Mouse (Mus musculus): ENCODE data around the gene Kcnj1. TPM values are rescaled to one million over a fixed set of nuclear protein-coding genes. Genes with fewer than 3 reads are reported as not detected.

The Kcnj1 gene
- polyA plus RNA-seq, 1 experiment from 2014 or later = not detected

DNA sequence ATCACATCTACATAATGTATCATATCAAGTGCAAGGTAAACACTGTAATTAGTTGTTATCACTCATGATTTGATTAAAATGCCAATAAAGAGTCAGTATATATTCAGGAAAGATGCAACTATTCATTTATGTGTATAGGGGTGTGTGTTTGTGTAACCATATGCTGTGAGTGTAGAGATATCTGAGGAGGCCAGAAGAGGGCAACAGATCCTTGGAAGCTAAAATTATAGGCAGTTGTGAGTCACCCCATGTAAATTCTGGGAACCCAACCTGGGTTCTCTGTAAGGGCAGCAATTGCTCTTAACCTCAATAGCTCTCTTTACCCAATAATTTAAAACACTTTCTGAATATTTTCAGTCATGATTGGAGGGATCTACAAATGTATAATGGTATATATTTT lies 48.4 kb downstream of the Kcnj1 start:
- no peak for ATAC-seq (ENCODE audit: insufficient read depth, low FRiP score)
- Histone ChIP-seq H3K4me1 (ENCODE audit: control insufficient read depth, insufficient read depth, low read length) (no peaks in the 10 kb centered on the region), H3K36me3 (ENCODE audit: control insufficient read depth, insufficient read depth, low read length) (no peaks in the 10 kb centered on the region), H3K4me2 (ENCODE audit: low read depth, low read length) (no peak overlapping the region), H3K9ac (ENCODE audit: low read length) (no peak overlapping the region), H3K27me3 (ENCODE audit: control insufficient read depth, insufficient read depth, low read length) (no peaks in the 10 kb centered on the region), H3K9me3 (replicated peaks; ENCODE audit: control insufficient read depth, low read length) (no peaks in the 10 kb centered on the region), H3K4me3 (replicated peaks; ENCODE audit: low read length) (no peak overlapping the region), H3K27ac (ENCODE audit: low read length) (no peak overlapping the region)

DNA sequence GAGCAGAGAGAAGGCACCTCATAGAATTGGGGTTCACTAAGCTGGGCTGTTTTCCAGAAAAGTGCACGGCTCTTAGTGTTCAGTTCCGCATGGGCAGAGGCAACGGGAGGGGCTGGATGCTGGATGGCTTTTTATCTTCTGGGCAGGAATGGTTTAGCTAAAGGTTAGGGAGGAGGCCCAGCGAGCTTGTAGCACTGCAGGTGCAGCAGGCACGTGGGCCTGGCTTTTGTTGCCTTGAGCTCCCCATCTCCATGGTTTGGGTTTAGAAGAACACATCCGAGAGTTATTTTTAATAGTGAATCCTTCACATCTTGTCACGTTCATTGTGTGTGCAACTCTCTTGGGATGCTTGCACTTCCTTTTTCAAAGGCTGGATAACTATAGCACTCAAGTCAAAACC lies 53.0 kb downstream of the Kcnj1 start:
- no peak overlapping the region for H3K27ac ChIP-seq (ENCODE audit: low read length)
- H3K4me3 ChIP-seq (replicated peaks; ENCODE audit: low read length) = no peak overlapping the region
- no peaks in the 10 kb centered on the region for H3K27me3 ChIP-seq (ENCODE audit: control insufficient read depth, insufficient read depth, low read length)
- ATAC-seq (ENCODE audit: insufficient read depth, low FRiP score) = no peak
- H3K4me2 ChIP-seq (ENCODE audit: low read depth, low read length) = no peak overlapping the region
- H3K9ac ChIP-seq (ENCODE audit: low read length) = no peak overlapping the region
- WGBS = 74% methylated on average over 7 of the region's 7 CpGs
- no peaks in the 10 kb centered on the region for H3K36me3 ChIP-seq (ENCODE audit: control insufficient read depth, insufficient read depth, low read length)
- no peaks in the 10 kb centered on the region for H3K9me3 ChIP-seq (replicated peaks; ENCODE audit: control insufficient read depth, low read length)
- H3K4me1 ChIP-seq (ENCODE audit: control insufficient read depth, insufficient read depth, low read length) = no peaks in the 10 kb centered on the region

DNA sequence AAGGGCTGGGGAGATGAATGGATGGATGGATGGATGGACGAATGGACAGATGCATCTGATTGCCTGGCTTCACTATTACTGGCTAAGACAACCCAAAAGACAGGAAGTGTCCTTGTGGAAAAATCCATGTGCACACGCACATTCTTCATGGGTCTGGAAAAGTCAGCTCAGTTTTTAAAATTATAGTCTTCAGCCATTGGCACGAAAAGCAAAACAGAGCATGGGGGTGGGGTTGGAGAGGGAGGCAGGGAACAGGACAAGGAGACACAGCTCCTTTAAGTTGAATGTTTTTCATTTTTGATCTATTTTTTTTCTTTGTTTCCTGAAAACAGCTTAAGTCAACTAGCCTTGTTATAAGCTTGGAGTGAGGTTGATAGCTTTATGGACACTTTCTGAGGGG lies 58.8 kb downstream of the Kcnj1 start:
- Histone ChIP-seq H3K4me1 (ENCODE audit: control insufficient read depth, insufficient read depth, low read length) (no peaks in the 10 kb centered on the region), H3K36me3 (ENCODE audit: control insufficient read depth, insufficient read depth, low read length) (no peaks in the 10 kb centered on the region), H3K27ac (ENCODE audit: low read length) (no peak overlapping the region), H3K9ac (ENCODE audit: low read length) (no peak overlapping the region), H3K9me3 (replicated peaks; ENCODE audit: control insufficient read depth, low read length) (no peaks in the 10 kb centered on the region), H3K27me3 (ENCODE audit: control insufficient read depth, insufficient read depth, low read length) (no peaks in the 10 kb centered on the region), H3K4me3 (replicated peaks; ENCODE audit: low read length) (no peak overlapping the region), H3K4me2 (ENCODE audit: low read depth, low read length) (no peak overlapping the region)
- WGBS = 74% methylated on average over 3 of the region's 3 CpGs
- no peak for ATAC-seq (ENCODE audit: insufficient read depth, low FRiP score)

GRCm38 (mm10) chr9:32434241-32435213 lies 62.2 kb downstream of the Kcnj1 start:
- ATAC-seq (ENCODE audit: insufficient read depth, low FRiP score) = no peak
- no peaks in the 10 kb centered on the region for H3K9me3 ChIP-seq (replicated peaks; ENCODE audit: control insufficient read depth, low read length)
- no peak overlapping the region for H3K27ac ChIP-seq (ENCODE audit: low read length)
- H3K4me2 ChIP-seq (ENCODE audit: low read depth, low read length) = no peak overlapping the region
- H3K36me3 ChIP-seq (ENCODE audit: control insufficient read depth, insufficient read depth, low read length) = no peaks in the 10 kb centered on the region
- WGBS = 77% methylated on average over 19 of the region's 19 CpGs
- no peak overlapping the region for H3K4me3 ChIP-seq (replicated peaks; ENCODE audit: low read length)
- H3K4me1 ChIP-seq (ENCODE audit: control insufficient read depth, insufficient read depth, low read length) = no peaks in the 10 kb centered on the region; the same call in 1 of the 2 replicates
- H3K9ac ChIP-seq (ENCODE audit: low read length) = no peak overlapping the region
- no peaks in the 10 kb centered on the region for H3K27me3 ChIP-seq (ENCODE audit: control insufficient read depth, insufficient read depth, low read length)

DNA sequence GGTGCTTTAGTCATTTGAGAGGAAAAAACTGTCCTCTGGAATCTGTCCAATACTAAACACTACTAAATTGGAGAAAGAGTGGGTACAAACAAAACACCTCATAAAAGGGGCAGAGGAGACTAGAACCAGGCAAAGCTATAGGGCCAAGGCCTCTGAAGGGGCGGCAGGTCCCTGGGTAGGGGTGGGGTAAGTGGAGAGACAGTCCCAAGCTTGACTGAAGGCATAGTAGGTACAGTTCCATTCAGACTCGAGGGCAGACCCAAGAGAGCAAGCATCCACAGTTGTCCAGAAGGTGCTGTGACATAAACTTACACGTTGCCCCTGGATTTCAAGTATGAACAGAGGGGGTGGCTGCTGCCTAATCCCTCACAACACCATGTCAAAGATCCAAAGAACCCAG lies 70.8 kb downstream of the Kcnj1 start:
- Histone ChIP-seq H3K4me3 (replicated peaks; ENCODE audit: low read length) (no peak overlapping the region), H3K9ac (ENCODE audit: low read length) (no peak overlapping the region), H3K36me3 (ENCODE audit: control insufficient read depth, insufficient read depth, low read length) (no peaks in the 10 kb centered on the region), H3K4me2 (ENCODE audit: low read depth, low read length) (no peak overlapping the region), H3K9me3 (replicated peaks; ENCODE audit: control insufficient read depth, low read length) (no peaks in the 10 kb centered on the region), H3K27me3 (ENCODE audit: control insufficient read depth, insufficient read depth, low read length) (no peaks in the 10 kb centered on the region), H3K4me1 (ENCODE audit: control insufficient read depth, insufficient read depth, low read length) (no peaks in the 10 kb centered on the region), H3K27ac (ENCODE audit: low read length) (no peak overlapping the region)
- WGBS = 69% methylated on average over 3 of the region's 3 CpGs
- ATAC-seq (ENCODE audit: insufficient read depth, low FRiP score) = no peak

DNA sequence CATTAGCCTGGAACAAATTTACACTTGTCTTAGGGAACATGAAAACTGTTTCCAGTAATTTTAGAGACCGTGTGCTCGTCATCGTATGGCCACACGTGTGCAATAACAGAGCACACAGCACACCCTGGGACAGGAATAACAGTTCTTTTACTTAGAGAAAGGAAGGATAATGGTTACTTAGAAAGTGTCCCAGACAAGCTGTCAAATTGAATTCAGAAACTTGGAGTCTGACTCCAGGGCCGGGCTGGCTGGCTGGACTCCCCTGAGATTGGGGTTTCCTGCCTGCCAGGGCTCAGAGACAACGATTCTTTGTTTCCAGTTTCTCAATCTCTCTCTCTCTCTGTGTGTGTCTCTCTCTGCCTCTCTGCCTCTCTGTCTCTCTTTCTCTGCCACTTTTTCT lies 71.5 kb downstream of the Kcnj1 start:
- Histone ChIP-seq H3K4me3 (replicated peaks; ENCODE audit: low read length) (no peak overlapping the region), H3K27me3 (ENCODE audit: control insufficient read depth, insufficient read depth, low read length) (no peaks in the 10 kb centered on the region), H3K27ac (ENCODE audit: low read length) (no peak overlapping the region), H3K4me1 (ENCODE audit: control insufficient read depth, insufficient read depth, low read length) (no peaks in the 10 kb centered on the region), H3K9ac (ENCODE audit: low read length) (no peak overlapping the region), H3K9me3 (replicated peaks; ENCODE audit: control insufficient read depth, low read length) (no peaks in the 10 kb centered on the region), H3K4me2 (ENCODE audit: low read depth, low read length) (no peak overlapping the region), H3K36me3 (ENCODE audit: control insufficient read depth, insufficient read depth, low read length) (no peaks in the 10 kb centered on the region)
- no peak for ATAC-seq (ENCODE audit: insufficient read depth, low FRiP score)
- WGBS = 60% methylated on average over 6 of the region's 6 CpGs

DNA sequence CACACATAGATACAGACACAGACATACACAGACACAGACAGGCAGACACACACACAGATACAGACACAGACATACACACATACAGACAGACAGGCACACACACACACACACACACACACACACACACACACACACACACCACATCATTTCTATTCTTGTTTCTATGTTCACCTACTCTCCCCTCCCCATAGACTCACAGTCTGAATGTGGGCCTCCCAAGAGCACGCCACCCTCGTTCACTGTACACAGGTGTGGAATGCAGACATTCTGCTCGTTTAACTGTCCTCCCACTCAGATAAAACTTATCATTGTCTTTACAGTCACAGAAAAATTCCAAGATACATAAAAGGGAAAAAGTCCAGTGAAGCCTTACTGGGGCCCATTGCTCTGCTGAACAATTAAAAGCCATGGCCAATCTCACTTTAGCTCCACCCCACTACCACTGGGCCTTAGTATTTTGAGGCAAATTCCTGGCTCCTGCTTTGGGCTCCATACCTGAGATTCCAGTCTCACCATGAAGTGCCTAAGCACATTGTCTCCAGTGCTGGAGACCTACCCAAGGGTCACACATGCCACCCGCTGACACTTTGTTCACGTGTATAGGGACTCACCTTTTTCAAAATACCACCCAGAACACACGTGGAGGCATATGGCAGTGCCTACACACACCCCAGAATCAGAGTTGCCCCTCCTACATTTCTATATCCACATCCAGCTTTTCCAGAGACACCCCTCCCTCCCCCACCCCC lies 72.3 kb downstream of the Kcnj1 start:
- 57% methylated on average over 6 of the region's 6 CpGs for whole genome bisulfite sequencing
- no peak overlapping the region for H3K4me2 ChIP-seq (ENCODE audit: low read depth, low read length)
- H3K9ac ChIP-seq (ENCODE audit: low read length) = no peak overlapping the region
- no peaks in the 10 kb centered on the region for H3K27me3 ChIP-seq (ENCODE audit: control insufficient read depth, insufficient read depth, low read length)
- no peaks in the 10 kb centered on the region for H3K9me3 ChIP-seq (replicated peaks; ENCODE audit: control insufficient read depth, low read length)
- no peak overlapping the region for H3K27ac ChIP-seq (ENCODE audit: low read length)
- no peaks in the 10 kb centered on the region for H3K36me3 ChIP-seq (ENCODE audit: control insufficient read depth, insufficient read depth, low read length)
- no peak overlapping the region for H3K4me3 ChIP-seq (replicated peaks; ENCODE audit: low read length)
- ATAC-seq (ENCODE audit: insufficient read depth, low FRiP score) = no peak
- no peaks in the 10 kb centered on the region for H3K4me1 ChIP-seq (ENCODE audit: control insufficient read depth, insufficient read depth, low read length)

DNA sequence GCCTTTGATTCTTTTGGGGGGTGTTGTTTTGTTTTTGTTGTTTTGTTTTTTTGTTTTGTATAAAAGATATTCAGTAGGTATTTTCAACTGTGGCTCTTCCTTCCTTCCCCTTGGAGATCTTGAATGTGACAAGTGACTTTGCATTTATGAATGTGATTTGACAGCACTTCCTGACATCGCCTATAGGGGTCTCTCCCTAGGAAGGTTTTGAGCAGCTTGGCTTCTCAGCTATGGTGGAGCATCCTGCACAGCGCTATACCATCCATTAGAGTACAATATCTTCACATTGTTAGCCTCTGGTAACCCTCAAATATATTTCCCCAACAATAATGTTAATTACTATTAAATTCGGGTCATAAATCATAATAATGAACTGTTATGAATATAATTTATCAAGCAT lies 73.5 kb downstream of the Kcnj1 start:
- Histone ChIP-seq H3K9me3 (replicated peaks; ENCODE audit: control insufficient read depth, low read length) (no peaks in the 10 kb centered on the region), H3K9ac (ENCODE audit: low read length) (no peak overlapping the region), H3K4me1 (ENCODE audit: control insufficient read depth, insufficient read depth, low read length) (no peaks in the 10 kb centered on the region), H3K27me3 (ENCODE audit: control insufficient read depth, insufficient read depth, low read length) (no peaks in the 10 kb centered on the region), H3K36me3 (ENCODE audit: control insufficient read depth, insufficient read depth, low read length) (no peaks in the 10 kb centered on the region), H3K4me3 (replicated peaks; ENCODE audit: low read length) (no peak overlapping the region), H3K4me2 (ENCODE audit: low read depth, low read length) (no peak overlapping the region), H3K27ac (ENCODE audit: low read length) (no peak overlapping the region)
- no peak for ATAC-seq (ENCODE audit: insufficient read depth, low FRiP score)
- 52% methylated on average over 3 of the region's 3 CpGs for WGBS

GRCm38 (mm10) chr9:32448766-32449165 lies 76.5 kb downstream of the Kcnj1 start:
- Histone ChIP-seq H3K4me2 (ENCODE audit: low read depth, low read length) (no peak overlapping the region), H3K4me1 (ENCODE audit: control insufficient read depth, insufficient read depth, low read length) (no peaks in the 10 kb centered on the region), H3K4me3 (replicated peaks; ENCODE audit: low read length) (no peak overlapping the region), H3K27ac (ENCODE audit: low read length) (no peak overlapping the region), H3K9ac (ENCODE audit: low read length) (no peak overlapping the region), H3K36me3 (ENCODE audit: control insufficient read depth, insufficient read depth, low read length) (no peaks in the 10 kb centered on the region), H3K27me3 (ENCODE audit: control insufficient read depth, insufficient read depth, low read length) (no peaks in the 10 kb centered on the region), H3K9me3 (replicated peaks; ENCODE audit: control insufficient read depth, low read length) (no peaks in the 10 kb centered on the region)
- WGBS = 76% methylated on average over 5 of the region's 5 CpGs
- no peak for ATAC-seq (ENCODE audit: insufficient read depth, low FRiP score)

Measured in stomach, embryonic 16.5 days (tissue).